Mouse (Mus musculus): ENCODE measurements at regions not wholly inside any gene's neighbourhood (a gene's known extent, or its start where the extent isn't known, plus 50 kb on each side); places are given as distances from the start of the nearest gene placed in this dataset.

DNA sequence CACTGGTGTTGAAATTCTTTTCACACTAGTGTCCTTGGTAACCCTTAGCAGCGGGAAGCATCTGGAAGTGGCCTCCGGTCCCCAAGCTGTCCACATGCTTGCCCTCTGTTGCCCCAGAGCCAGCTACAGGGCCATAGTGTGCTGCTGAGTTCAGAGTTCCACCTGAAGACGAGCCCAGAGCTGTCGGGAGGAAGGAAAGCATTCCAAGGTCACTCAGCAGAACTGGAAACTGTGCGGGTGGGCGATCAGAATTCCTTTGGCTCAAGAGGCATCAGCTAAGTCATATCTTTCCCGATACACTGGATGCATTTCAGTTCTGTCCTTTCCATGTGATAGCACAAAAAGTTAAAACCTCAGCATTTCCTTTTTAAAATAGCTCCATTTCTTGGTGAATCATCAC is 170.6 kb upstream of the Gm10306 start:
- 55% methylated on average over 7 of the region's 7 CpGs for WGBS
- no peak for ATAC-seq (ENCODE audit: low FRiP score, low TSS enrichment)
- Histone ChIP-seq H3K4me1 (replicated peaks; ENCODE audit: control insufficient read depth, insufficient read depth) (no peaks in the 10 kb centered on the region), H3K27ac (replicated peaks) (no peak overlapping the region), H3K4me3 (ENCODE audit: low read depth, low read length) (no peak overlapping the region), H3K9me3 (ENCODE audit: control insufficient read depth, low read length) (no peaks in the 10 kb centered on the region), H3K9ac (ENCODE audit: low read length) (no peak overlapping the region), H3K36me3 (ENCODE audit: control insufficient read depth, insufficient read depth, low read length) (no peaks in the 10 kb centered on the region), H3K4me2 (replicated peaks; ENCODE audit: low read depth) (no peak overlapping the region), H3K27me3 (ENCODE audit: control insufficient read depth, insufficient read depth, low read length) (no peaks in the 10 kb centered on the region)
- TF ChIP-seq CTCF (IDR thresholded peaks at IDR 0.05; ENCODE audit: low read depth) = no peak
- no peak for TF ChIP-seq EP300 (optimal IDR thresholded peaks at IDR 0.05)
- DNase-seq (ENCODE audit: low spot score) = no peak

DNA sequence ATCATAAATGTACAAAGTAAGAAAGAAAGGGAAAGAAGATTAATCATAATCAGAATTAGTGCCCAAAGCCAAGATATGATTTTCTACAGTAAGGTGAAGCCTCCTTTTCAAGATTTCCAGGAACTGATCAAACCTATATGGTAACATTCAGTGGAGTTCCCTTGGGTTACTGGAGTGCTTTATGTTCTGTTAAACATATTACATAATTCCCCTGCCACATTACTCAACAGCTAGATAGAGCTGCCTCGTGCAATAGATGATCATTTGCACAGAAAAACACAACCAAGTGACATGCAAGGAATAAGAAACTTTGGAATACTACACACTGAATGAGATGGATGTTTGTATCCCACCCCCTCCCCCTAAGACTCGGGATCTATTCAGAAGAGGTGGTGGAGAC is 168.0 kb upstream of the Gm10306 start:
- H3K4me3 ChIP-seq (ENCODE audit: low read depth, low read length) = no peak overlapping the region
- H3K4me1 ChIP-seq (replicated peaks; ENCODE audit: control insufficient read depth, insufficient read depth) = no peaks in the 10 kb centered on the region
- H3K9me3 ChIP-seq (ENCODE audit: control insufficient read depth, low read length) = no peaks in the 10 kb centered on the region
- WGBS = 46% methylated on average over 2 of the region's 2 CpGs
- no peak overlapping the region for H3K27ac ChIP-seq (replicated peaks)
- DNase-seq (ENCODE audit: low spot score) (no peak), ATAC-seq (ENCODE audit: low FRiP score, low TSS enrichment) (no peak)
- TF ChIP-seq EP300 (optimal IDR thresholded peaks at IDR 0.05) (no peak), CTCF (IDR thresholded peaks at IDR 0.05; ENCODE audit: low read depth) (no peak)
- no peak overlapping the region for H3K4me2 ChIP-seq (replicated peaks; ENCODE audit: low read depth)
- no peaks in the 10 kb centered on the region for H3K27me3 ChIP-seq (ENCODE audit: control insufficient read depth, insufficient read depth, low read length)
- no peak overlapping the region for H3K9ac ChIP-seq (ENCODE audit: low read length)
- no peaks in the 10 kb centered on the region for H3K36me3 ChIP-seq (ENCODE audit: control insufficient read depth, insufficient read depth, low read length)

DNA sequence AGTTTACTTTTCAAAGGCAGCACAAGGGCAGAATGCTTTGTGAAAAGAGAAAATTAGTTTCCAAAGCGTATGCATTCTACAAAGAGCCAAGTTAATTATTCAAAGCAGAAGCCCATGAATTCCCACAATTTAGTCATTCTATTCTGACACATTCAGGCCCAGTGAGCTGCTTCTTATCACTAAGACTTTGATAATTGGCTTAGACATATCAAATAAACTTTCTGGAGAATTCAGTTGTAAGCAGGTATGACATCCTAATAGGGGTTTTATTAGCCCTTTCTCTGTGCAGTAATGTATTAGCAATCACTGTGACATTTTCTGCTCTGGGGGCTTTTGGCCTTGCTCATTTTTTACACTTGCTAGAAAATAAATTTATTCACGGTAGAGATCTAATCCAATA is 161.9 kb upstream of the Gm10306 start:
- ATAC-seq (ENCODE audit: low FRiP score, low TSS enrichment) (no peak), DNase-seq (ENCODE audit: low spot score) (no peak)
- Histone ChIP-seq H3K27ac (replicated peaks) (no peak overlapping the region), H3K4me3 (ENCODE audit: low read depth, low read length) (no peak overlapping the region), H3K4me1 (replicated peaks; ENCODE audit: control insufficient read depth, insufficient read depth) (no peaks in the 10 kb centered on the region), H3K27me3 (ENCODE audit: control insufficient read depth, insufficient read depth, low read length) (no peaks in the 10 kb centered on the region), H3K9me3 (ENCODE audit: control insufficient read depth, low read length) (no peaks in the 10 kb centered on the region), H3K36me3 (ENCODE audit: control insufficient read depth, insufficient read depth, low read length) (no peaks in the 10 kb centered on the region), H3K9ac (ENCODE audit: low read length) (no peak overlapping the region), H3K4me2 (replicated peaks; ENCODE audit: low read depth) (no peak overlapping the region)
- no peak for TF ChIP-seq EP300 (optimal IDR thresholded peaks at IDR 0.05)
- no peak for TF ChIP-seq CTCF (IDR thresholded peaks at IDR 0.05; ENCODE audit: low read depth)
- WGBS = 44% methylated on average over 2 of the region's 2 CpGs

DNA sequence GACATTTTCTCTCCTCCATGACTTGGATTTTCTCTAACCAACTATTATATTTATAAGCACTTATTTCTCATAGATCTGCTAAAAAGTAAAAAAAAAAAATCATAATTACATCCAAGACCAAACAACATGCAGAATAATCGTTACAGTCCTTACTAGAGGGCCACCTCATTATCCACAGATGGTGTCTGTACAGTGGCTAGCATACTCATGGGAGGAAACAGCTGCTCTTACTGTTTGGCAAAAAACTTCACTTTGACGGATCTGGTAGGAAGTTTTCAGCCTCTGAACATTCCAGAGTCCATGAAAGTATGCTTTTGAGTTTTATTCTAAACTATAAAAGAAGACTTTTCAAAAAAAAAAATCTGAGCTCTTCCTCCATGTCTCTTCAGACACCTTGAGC is 159.1 kb upstream of the Gm10306 start:
- no peaks in the 10 kb centered on the region for H3K9me3 ChIP-seq (ENCODE audit: control insufficient read depth, low read length)
- ATAC-seq (ENCODE audit: low FRiP score, low TSS enrichment) (no peak), DNase-seq (ENCODE audit: low spot score) (no peak)
- no peak for TF ChIP-seq EP300 (optimal IDR thresholded peaks at IDR 0.05)
- no peak for TF ChIP-seq CTCF (IDR thresholded peaks at IDR 0.05; ENCODE audit: low read depth)
- WGBS = 39% methylated on average over 2 of the region's 2 CpGs
- no peaks in the 10 kb centered on the region for H3K27me3 ChIP-seq (ENCODE audit: control insufficient read depth, insufficient read depth, low read length)
- no peak overlapping the region for H3K4me3 ChIP-seq (ENCODE audit: low read depth, low read length)
- no peaks in the 10 kb centered on the region for H3K36me3 ChIP-seq (ENCODE audit: control insufficient read depth, insufficient read depth, low read length)
- H3K27ac ChIP-seq (replicated peaks) = no peak overlapping the region
- no peaks in the 10 kb centered on the region for H3K4me1 ChIP-seq (replicated peaks; ENCODE audit: control insufficient read depth, insufficient read depth)
- no peak overlapping the region for H3K9ac ChIP-seq (ENCODE audit: low read length)
- H3K4me2 ChIP-seq (replicated peaks; ENCODE audit: low read depth) = no peak overlapping the region

DNA sequence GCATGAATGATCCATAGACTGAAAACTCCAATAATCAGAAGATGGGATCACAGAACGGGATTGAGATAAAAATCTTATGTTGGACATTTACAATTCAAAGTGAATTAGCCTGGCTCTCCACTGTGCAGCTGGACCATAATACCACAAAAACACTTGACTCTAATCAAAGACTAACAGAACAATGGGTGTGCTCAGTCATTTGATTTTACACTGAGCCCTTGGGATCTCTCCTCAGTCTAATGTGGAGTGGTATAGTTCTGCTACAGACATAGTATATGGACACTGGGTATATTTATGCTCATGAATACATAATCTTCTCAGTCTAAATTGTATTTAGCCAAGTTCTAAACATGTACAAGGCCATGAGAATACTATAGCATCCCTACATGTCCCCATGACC is 149.4 kb upstream of the Gm10306 start:
- Histone ChIP-seq H3K4me1 (replicated peaks; ENCODE audit: control insufficient read depth, insufficient read depth) (no peaks in the 10 kb centered on the region), H3K9me3 (ENCODE audit: control insufficient read depth, low read length) (no peaks in the 10 kb centered on the region), H3K4me2 (replicated peaks; ENCODE audit: low read depth) (no peak overlapping the region), H3K4me3 (ENCODE audit: low read depth, low read length) (no peak overlapping the region), H3K9ac (ENCODE audit: low read length) (no peak overlapping the region), H3K27me3 (ENCODE audit: control insufficient read depth, insufficient read depth, low read length) (no peaks in the 10 kb centered on the region), H3K36me3 (ENCODE audit: control insufficient read depth, insufficient read depth, low read length) (no peaks in the 10 kb centered on the region), H3K27ac (replicated peaks) (no peak overlapping the region)
- ATAC-seq (ENCODE audit: low FRiP score, low TSS enrichment) (no peak), DNase-seq (ENCODE audit: low spot score) (no peak)
- no peak for TF ChIP-seq EP300 (optimal IDR thresholded peaks at IDR 0.05)
- no peak for TF ChIP-seq CTCF (IDR thresholded peaks at IDR 0.05; ENCODE audit: low read depth)
- WGBS = 90% methylated on average over 1 of the region's 1 CpGs

DNA sequence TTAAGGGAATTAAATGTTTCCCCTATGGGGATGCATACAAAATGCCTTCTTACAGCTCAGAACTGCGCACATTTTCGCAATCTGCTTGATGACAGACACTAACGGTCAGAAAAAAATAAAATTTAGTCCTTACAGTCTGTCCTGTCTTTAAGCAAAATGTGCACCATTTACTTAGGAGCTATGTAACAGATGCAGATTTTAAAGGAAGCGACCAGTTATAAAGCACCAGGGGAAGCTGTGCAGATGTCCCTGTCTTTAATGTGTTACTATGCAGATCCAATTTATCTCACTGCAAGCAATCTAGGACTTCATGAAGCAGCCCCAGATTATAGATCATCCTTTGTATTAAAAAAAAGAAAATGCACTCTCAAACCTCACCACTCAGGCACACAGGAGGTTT is 148.8 kb upstream of the Gm10306 start:
- H3K36me3 ChIP-seq (ENCODE audit: control insufficient read depth, insufficient read depth, low read length) = no peaks in the 10 kb centered on the region
- no peak for ATAC-seq (ENCODE audit: low FRiP score, low TSS enrichment)
- H3K4me1 ChIP-seq (replicated peaks; ENCODE audit: control insufficient read depth, insufficient read depth) = no peaks in the 10 kb centered on the region
- no peak overlapping the region for H3K9ac ChIP-seq (ENCODE audit: low read length)
- no peaks in the 10 kb centered on the region for H3K9me3 ChIP-seq (ENCODE audit: control insufficient read depth, low read length)
- WGBS = 81% methylated on average over 4 of the region's 4 CpGs
- H3K27me3 ChIP-seq (ENCODE audit: control insufficient read depth, insufficient read depth, low read length) = no peaks in the 10 kb centered on the region
- DNase-seq (ENCODE audit: low spot score) = no peak
- no peak overlapping the region for H3K4me3 ChIP-seq (ENCODE audit: low read depth, low read length)
- TF ChIP-seq CTCF (IDR thresholded peaks at IDR 0.05; ENCODE audit: low read depth) = no peak
- TF ChIP-seq EP300 (optimal IDR thresholded peaks at IDR 0.05) = no peak
- H3K4me2 ChIP-seq (replicated peaks; ENCODE audit: low read depth) = no peak overlapping the region
- no peak overlapping the region for H3K27ac ChIP-seq (replicated peaks)

Measured in stomach, postnatal 0 days (tissue).